Mouse (Mus musculus) brain, embryonic 18.5 days (tissue): Measurements from ENCODE around the gene Cntn5.

Source experiments
- DNase-seq: peaks from one replicate; pipeline ENCODE4 v3.0.0-alpha.2; 2012; ENCODE audit warnings: low read depth, low spot score

Gene Cntn5

GRCm38 (mm10) chr9:10904616-10905363 is at the start of gene Cntn5:
TSS of gene Cntn5 (minus strand) at chr9:10904775.
- no peak for DNase-seq

GRCm38 (mm10) chr9:10950470-10950869 is 45.9 kb upstream of the Cntn5 start:
- no peak for DNase-seq

DNA sequence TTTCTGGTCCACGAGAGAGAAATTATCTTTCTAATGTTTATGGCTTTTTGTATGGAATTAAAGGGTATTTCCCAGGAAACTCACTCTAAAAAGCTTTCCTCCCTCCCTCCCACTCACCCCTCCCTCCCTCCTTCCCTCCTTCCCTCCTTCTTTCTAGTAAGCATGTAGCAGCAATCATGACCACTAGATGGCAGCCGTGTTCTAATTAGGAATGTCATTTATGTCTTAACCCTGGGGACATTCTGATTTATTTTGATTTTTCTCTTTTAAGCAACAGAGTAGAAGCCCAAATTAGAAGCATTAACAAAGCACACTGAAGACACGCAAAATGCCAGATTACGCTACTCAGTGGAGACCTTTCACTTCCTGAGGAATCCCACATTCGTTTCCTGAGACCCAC is 5.0 kb upstream of the Cntn5 start:
- peak; percentile 59 for DNase-seq

DNA sequence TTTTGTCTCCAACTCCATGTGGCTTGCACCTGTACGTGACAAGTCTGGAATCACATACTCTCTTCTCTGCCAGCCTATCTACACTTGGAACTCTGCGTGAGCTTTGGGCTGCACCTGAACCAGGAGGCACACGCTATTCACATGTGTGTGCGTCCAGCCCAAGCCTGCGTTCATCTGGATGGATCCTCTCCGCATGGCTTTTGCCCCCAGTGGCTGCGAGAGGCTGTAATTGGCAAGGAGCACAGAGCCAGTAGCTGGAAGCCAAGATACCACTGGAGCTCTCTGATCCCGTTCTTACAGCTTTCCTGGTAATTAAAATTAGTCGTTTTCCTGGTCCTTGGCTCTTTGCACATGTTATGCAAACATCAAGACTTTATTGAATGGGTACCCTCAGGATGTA is 1.1 kb upstream of the Cntn5 start:
- DNase-seq, result no peak

DNA sequence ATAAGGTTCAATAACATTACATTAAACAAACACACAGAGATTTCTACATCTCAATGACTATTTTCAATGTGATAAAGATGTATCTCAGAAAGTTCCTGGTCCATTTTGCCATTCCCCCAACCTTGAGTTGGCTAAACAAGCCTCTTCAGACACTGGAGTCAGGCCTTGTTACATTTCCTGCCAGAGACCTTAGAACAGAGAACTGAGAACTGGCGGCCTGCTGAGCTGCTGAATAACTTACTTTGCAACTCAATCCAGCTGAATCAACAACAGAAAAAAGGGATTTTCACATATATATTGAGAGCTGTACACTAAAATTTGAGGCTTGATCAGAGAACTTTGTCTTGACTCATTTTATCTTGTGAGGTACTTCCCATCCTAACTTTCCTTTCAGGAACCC is 24.8 kb downstream of the Cntn5 start:
- DNase-seq, result no peak

- no peak for DNase-seq
Observed at GRCm38 (mm10) chr9:10873881-10874280, 30.7 kb downstream of the Cntn5 start.

GRCm38 (mm10) chr9:10856204-10856892 is 48.2 kb downstream of the Cntn5 start:
- no peak for DNase-seq

- DNase-seq, result peak; percentile 18
Observed at GRCm38 (mm10) chr9:10816711-10817110, 87.9 kb downstream of the Cntn5 start.

DNA sequence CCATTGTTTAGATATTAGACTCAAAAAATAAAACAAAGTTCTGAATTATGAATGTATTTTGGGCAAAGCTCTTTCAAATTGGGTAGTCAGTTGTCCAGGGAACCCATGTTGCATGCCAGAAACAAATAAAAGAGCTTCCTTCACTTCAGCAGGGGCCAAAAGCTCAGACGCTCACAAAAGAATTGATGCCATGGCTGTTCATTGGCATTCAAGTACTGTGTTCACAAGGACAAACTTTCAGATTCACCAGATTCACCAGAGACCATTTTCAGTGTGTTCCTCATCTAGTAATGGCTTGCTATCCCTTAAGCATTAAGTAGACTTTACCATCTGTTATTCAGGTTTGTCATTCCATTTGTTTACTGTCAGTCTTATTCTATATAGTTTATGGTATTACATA is 107.4 kb downstream of the Cntn5 start:
- DNase-seq, result no peak

GRCm38 (mm10) chr9:10795102-10795501 is 109.5 kb downstream of the Cntn5 start:
- no peak for DNase-seq

- no peak for DNase-seq
Observed at GRCm38 (mm10) chr9:10731878-10732277, 172.7 kb downstream of the Cntn5 start.

- peak; percentile 46 for DNase-seq
Observed at GRCm38 (mm10) chr9:10724191-10724590, 180.4 kb downstream of the Cntn5 start.

GRCm38 (mm10) chr9:10722121-10722520 is 182.5 kb downstream of the Cntn5 start:
- no peak for DNase-seq

- no peak for DNase-seq
Observed at GRCm38 (mm10) chr9:10718986-10719385, 185.6 kb downstream of the Cntn5 start.

- DNase-seq, result no peak
Observed at GRCm38 (mm10) chr9:10713641-10714040, 190.9 kb downstream of the Cntn5 start.

- no peak for DNase-seq
Observed at GRCm38 (mm10) chr9:10681646-10682045, 222.9 kb downstream of the Cntn5 start.

DNA sequence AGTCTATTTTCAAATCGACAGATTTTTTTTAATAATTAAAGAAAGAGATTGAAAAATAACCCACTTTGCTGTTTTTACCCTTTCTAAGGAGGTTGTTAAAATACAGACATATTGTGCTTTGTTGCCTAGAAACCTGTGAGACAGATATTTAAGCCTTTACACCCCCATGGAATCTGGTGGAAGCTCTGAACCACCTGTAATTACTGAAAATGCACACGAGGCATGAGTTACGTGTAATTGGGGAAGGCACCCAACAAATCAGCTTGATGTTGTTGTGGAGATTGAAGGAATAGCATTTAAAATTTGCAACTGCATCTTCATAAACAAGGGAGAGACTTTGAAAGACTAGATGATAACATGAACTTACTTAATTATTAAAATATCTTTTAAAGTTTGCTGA is 223.4 kb downstream of the Cntn5 start:
- DNase-seq, result no peak

GRCm38 (mm10) chr9:10668676-10669075 is 235.9 kb downstream of the Cntn5 start:
- no peak for DNase-seq

DNA sequence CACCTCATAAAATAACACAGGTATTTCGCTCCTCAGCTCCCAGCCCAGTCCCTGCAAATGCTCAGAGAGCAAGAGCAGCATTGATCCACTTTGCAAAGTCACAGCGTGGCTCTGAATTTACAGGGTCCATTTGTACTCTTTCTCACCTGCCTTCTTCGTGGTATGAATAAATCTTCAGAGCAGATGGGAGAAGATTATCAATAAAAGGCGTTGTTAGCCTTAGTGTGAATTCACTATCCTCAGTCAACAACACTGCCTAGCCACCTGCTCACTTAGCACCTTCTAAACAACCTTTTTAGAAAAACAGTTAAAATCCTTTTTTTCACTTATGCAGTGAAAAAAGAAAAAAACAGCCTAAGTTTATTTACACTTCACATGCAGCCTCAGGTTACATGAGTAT is 237.1 kb downstream of the Cntn5 start:
- no peak for DNase-seq

- DNase-seq, result no peak
Observed at GRCm38 (mm10) chr9:10665756-10666155, 238.8 kb downstream of the Cntn5 start.

- DNase-seq, result no peak
Observed at GRCm38 (mm10) chr9:10663101-10663500, 241.5 kb downstream of the Cntn5 start.

DNA sequence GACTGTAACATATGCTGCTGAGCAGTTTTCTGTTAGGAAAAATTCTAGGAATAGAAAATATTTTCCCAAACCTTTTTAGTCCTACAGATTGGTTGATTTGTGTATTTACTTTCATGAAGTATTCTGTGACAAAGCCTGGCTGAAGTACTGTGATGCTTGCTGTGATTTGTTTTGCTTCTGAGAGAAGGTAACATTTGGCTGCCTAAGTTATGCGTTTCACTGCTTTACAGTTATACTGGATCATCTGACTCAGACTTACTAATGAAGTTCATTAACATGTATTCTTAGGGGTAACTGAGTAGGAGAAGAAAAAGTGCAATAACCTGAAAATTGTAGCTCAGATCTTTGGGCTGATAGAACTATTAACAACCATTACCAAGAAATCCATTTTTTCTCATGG is 245.1 kb downstream of the Cntn5 start:
- DNase-seq, result no peak

GRCm38 (mm10) chr9:10658086-10658485 is 246.5 kb downstream of the Cntn5 start:
- DNase-seq, result no peak
